Mouse (Mus musculus): ENCODE results near the gene Pld4. TPM values are rescaled to one million over a fixed set of nuclear protein-coding genes. Genes with fewer than 3 reads are reported as not detected.

The Pld4 gene
- total and polyA plus RNA-seq, 3 experiments = 112 to 226 (median 149) TPM

DNA sequence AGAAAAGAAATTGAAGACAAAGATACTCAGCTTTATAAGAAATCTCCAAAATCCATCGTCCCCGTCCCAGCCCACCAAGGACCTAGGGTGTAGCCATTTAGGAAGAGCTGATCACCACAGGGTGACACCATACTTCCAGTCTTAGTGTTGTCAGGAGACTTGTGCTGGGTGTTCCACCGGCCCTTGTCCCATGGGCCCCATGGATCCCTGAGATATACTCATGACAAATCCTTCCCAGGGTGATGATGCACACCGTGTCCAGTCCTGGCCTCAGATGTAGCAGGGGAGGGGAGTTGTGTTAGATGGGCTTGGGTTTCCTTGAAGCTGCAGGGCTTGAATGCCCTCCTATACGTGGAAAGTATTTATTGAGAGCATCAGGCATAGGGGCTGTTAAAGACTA lies 2.6 kb upstream of the Pld4 start:
- Histone ChIP-seq H3K79me2 (replicated peaks; ENCODE audit: control insufficient read depth, extremely low read depth, insufficient read depth, poor library complexity, severe bottlenecking) (no peaks in the 10 kb centered on the region), H3K27me3 (replicated peaks) (no peaks in the 10 kb centered on the region), H3K36me3 (replicated peaks in 1 of 2; ENCODE audit: control insufficient read depth in 1 of 2, insufficient read depth in 1 of 2, low read length in 1 of 2) (peaks cover 0 to under 1% of the 10 kb centered on the region in 2 experiments), H3K4me1 (ENCODE audit: control insufficient read depth in 1 of 2, insufficient read depth in 2 of 2) (peaks cover 4 to 15% of the 10 kb centered on the region in 2 experiments; a peak in 2 of 4 replicates), H3K9me3 (replicated peaks; ENCODE audit: low read length) (peaks cover 14% of the 10 kb centered on the region), H3K9ac (ENCODE audit: insufficient read depth, low read depth) (no peak overlapping the region), H3K4me3 (replicated peaks in 1 of 3; ENCODE audit: low read depth in 2 of 3, low read length in 2 of 3, poor library complexity in 1 of 3) (no peak overlapping the region), H3K27ac (ENCODE audit: insufficient read depth, low read depth) (no peak overlapping the region), H3K4me2 (ENCODE audit: insufficient read depth, low read depth, poor library complexity, severe bottlenecking) (no peak overlapping the region)
- in situ Hi-C loops (cut with MboI; ENCODE audit: low pct_ligation_motif_present, low pct_unique_long_range_greater_than_20kb, low sequenced_read_pairs) = loop anchor here (5.0 kb wide), 1 partner anchor 39 kb away; no protein-coding TSS in a partner anchor
- no peak for DNase-seq (ENCODE audit: extremely low read depth)
- dilution Hi-C loops (cut with MboI; ENCODE audit: extremely low pct_ligation_motif_present, extremely low pct_unique_long_range_greater_than_20kb, low sequenced_read_pairs) = no loop called here
- no peak for TF ChIP-seq PAX5 (IDR thresholded peaks at IDR 0.05; ENCODE audit: low read length)
- TF ChIP-seq ZC3H11A (IDR thresholded peaks at IDR 0.05; ENCODE audit: low read depth, low read length) = no peak

DNA sequence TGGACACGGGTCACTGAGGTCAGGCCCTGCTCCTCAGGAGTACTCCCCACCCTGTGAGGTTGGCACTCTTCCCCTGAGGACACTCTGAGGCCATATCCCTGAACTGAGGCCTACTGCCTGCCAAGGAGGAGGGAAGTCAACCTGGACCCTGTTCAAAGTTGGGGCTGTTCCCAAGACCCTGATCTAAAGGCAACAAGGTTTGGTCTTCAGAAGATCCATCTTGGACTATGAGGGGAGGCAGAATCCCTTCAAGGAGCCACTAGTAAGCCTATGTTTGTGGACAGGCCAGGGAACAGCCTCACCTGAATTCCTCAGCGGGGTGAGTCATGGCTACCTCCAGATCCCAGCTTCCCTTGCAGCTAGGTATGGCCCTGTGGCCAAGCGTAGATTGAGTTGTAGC lies 984 bp upstream of the Pld4 start:
- no peak overlapping the region for H3K27ac ChIP-seq (ENCODE audit: insufficient read depth, low read depth)
- peaks cover 16 to 30% of the 10 kb centered on the region in 2 experiments for H3K4me1 ChIP-seq (ENCODE audit: control insufficient read depth in 1 of 2, insufficient read depth in 2 of 2)
- H3K9me3 ChIP-seq (replicated peaks; ENCODE audit: low read length) = peaks cover 14% of the 10 kb centered on the region
- no peaks in the 10 kb centered on the region for H3K27me3 ChIP-seq (replicated peaks)
- in situ Hi-C loops (cut with MboI; ENCODE audit: low pct_ligation_motif_present, low pct_unique_long_range_greater_than_20kb, low sequenced_read_pairs) (loop anchor here (5.0 kb wide), 1 partner anchor 38 kb away; no protein-coding TSS in a partner anchor), dilution Hi-C loops (cut with MboI; ENCODE audit: extremely low pct_ligation_motif_present, extremely low pct_unique_long_range_greater_than_20kb, low sequenced_read_pairs) (no loop called here)
- H3K9ac ChIP-seq (ENCODE audit: insufficient read depth, low read depth) = no peak overlapping the region
- no peaks in the 10 kb centered on the region for H3K79me2 ChIP-seq (replicated peaks; ENCODE audit: control insufficient read depth, extremely low read depth, insufficient read depth, poor library complexity, severe bottlenecking)
- H3K4me2 ChIP-seq (ENCODE audit: insufficient read depth, low read depth, poor library complexity, severe bottlenecking) = no peak overlapping the region
- TF ChIP-seq USF2 (conservative IDR thresholded peaks at IDR 0.05; ENCODE audit: low read depth, low read length) = no peak
- no peak for TF ChIP-seq GABPA (IDR thresholded peaks at IDR 0.05; ENCODE audit: insufficient replicate concordance, low read depth, low read length)
- no peak for TF ChIP-seq NRF1 (IDR thresholded peaks at IDR 0.05; ENCODE audit: low read depth, low read length)
- no peak for TF ChIP-seq TBP (conservative IDR thresholded peaks at IDR 0.05; ENCODE audit: low read depth, low read length)
- no peak for TF ChIP-seq JUN (IDR thresholded peaks at IDR 0.05; ENCODE audit: insufficient read depth, low read depth, low read length)
- TF ChIP-seq KAT2A (IDR thresholded peaks at IDR 0.05; ENCODE audit: insufficient replicate concordance, low read length) = no peak
- peaks cover 11 to 16% of the 10 kb centered on the region in 2 experiments for H3K36me3 ChIP-seq (replicated peaks in 1 of 2; ENCODE audit: control insufficient read depth in 1 of 2, insufficient read depth in 1 of 2, low read length in 1 of 2)
- no peak overlapping the region for H3K4me3 ChIP-seq (replicated peaks in 1 of 3; ENCODE audit: low read depth in 2 of 3, low read length in 2 of 3, poor library complexity in 1 of 3)
- no peak for DNase-seq (ENCODE audit: extremely low read depth)

DNA sequence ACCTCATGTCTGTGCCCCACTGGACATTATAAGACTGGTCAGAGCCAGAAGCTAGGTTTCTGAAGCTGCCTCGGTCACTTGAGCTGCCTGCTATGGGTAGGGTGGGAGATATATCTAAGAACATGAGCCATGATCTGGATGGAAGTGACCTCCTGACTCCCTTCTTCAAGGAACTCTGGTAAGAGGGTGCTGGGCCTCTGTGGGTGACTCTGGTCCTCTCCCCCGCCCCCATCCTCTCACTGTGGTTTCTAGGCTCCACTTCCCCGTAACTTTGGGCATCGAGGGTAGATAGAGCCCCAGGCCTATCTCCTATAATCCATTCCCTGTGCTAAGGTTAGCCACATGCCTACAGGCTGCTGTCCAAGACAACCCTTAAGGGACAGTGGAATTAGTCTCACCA lies 956 bp downstream of the Pld4 start:
- no peak for DNase-seq (ENCODE audit: extremely low read depth)

More for the DNA sequence above, 956 bp downstream of the Pld4 start:
- H3K4me2 ChIP-seq (ENCODE audit: insufficient read depth, low read depth, poor library complexity, severe bottlenecking) = peak overlapping the region; percentile 23
- H3K79me2 ChIP-seq (replicated peaks; ENCODE audit: control insufficient read depth, extremely low read depth, insufficient read depth, poor library complexity, severe bottlenecking) = no peaks in the 10 kb centered on the region
- dilution Hi-C loops (cut with MboI; ENCODE audit: extremely low pct_ligation_motif_present, extremely low pct_unique_long_range_greater_than_20kb, low sequenced_read_pairs) (no loop called here), in situ Hi-C loops (cut with MboI; ENCODE audit: low pct_ligation_motif_present, low pct_unique_long_range_greater_than_20kb, low sequenced_read_pairs) (no loop called here)
- peak overlapping the region; percentile 65 to 83 (median 66) for H3K4me3 ChIP-seq (replicated peaks in 1 of 3; ENCODE audit: low read depth in 2 of 3, low read length in 2 of 3, poor library complexity in 1 of 3)
- no peaks in the 10 kb centered on the region for H3K27me3 ChIP-seq (replicated peaks)
- H3K9ac ChIP-seq (ENCODE audit: insufficient read depth, low read depth) = peak overlapping the region; percentile 75
- TF ChIP-seq ZKSCAN1 (IDR thresholded peaks at IDR 0.05; ENCODE audit: borderline replicate concordance, low read depth, low read length) (no peak), CHD2 (IDR thresholded peaks at IDR 0.05; ENCODE audit: low read length) (no peak), ELF1 (IDR thresholded peaks at IDR 0.05; ENCODE audit: low read depth, low read length) (no peak), MEF2A (IDR thresholded peaks at IDR 0.05; ENCODE audit: borderline replicate concordance, low read depth, low read length) (no peak), BHLHE40 (IDR thresholded peaks at IDR 0.05; ENCODE audit: low read depth, low read length) (no peak), HCFC1 (IDR thresholded peaks at IDR 0.05; ENCODE audit: low read depth, low read length) (no peak), NELFE (IDR thresholded peaks at IDR 0.05; ENCODE audit: low read depth, low read length) (no peak), IRF4 (IDR thresholded peaks at IDR 0.05; ENCODE audit: low read depth, low read length) (no peak), TCF12 (IDR thresholded peaks at IDR 0.05; ENCODE audit: low read depth, low read length) (no peak), USF2 (conservative IDR thresholded peaks at IDR 0.05; ENCODE audit: low read depth, low read length) (no peak), UBTF (IDR thresholded peaks at IDR 0.05; ENCODE audit: low read depth, low read length) (no peak), MAZ (IDR thresholded peaks at IDR 0.05; ENCODE audit: low read depth, low read length) (no peak), POLR2A (IDR thresholded peaks at IDR 0.05; ENCODE audit: low read depth, low read length) (no peak), NRF1 (IDR thresholded peaks at IDR 0.05; ENCODE audit: low read depth, low read length) (no peak), RCOR1 (conservative IDR thresholded peaks at IDR 0.05; ENCODE audit: low read depth, low read length) (no peak), ZNF384 (IDR thresholded peaks at IDR 0.05; ENCODE audit: low read depth, low read length) (no peak), CTCF (conservative IDR thresholded peaks at IDR 0.05 in 1 of 2, IDR thresholded peaks at IDR 0.05 in 1 of 2; ENCODE audit: low read depth in 2 of 2, low read length in 2 of 2) (no peak)
- H3K4me1 ChIP-seq (ENCODE audit: control insufficient read depth in 1 of 2, insufficient read depth in 2 of 2) = peaks cover 12 to 30% of the 10 kb centered on the region in 2 experiments
- peak overlapping the region; percentile 92 for H3K27ac ChIP-seq (ENCODE audit: insufficient read depth, low read depth)
- peaks cover 25 to 34% of the 10 kb centered on the region in 2 experiments for H3K36me3 ChIP-seq (replicated peaks in 1 of 2; ENCODE audit: control insufficient read depth in 1 of 2, insufficient read depth in 1 of 2, low read length in 1 of 2)
- H3K9me3 ChIP-seq (replicated peaks; ENCODE audit: low read length) = peaks cover 14% of the 10 kb centered on the region
